Mouse (Mus musculus) induced T-regulatory cell, adult 2 months (primary cell): Measurements from ENCODE around the gene Faf2.

Source experiments
- DNase-seq: peaks from one replicate; pipeline ENCODE4 v3.0.0-alpha.2; 2012; ENCODE audit warnings: low read depth

The Faf2 gene

DNA sequence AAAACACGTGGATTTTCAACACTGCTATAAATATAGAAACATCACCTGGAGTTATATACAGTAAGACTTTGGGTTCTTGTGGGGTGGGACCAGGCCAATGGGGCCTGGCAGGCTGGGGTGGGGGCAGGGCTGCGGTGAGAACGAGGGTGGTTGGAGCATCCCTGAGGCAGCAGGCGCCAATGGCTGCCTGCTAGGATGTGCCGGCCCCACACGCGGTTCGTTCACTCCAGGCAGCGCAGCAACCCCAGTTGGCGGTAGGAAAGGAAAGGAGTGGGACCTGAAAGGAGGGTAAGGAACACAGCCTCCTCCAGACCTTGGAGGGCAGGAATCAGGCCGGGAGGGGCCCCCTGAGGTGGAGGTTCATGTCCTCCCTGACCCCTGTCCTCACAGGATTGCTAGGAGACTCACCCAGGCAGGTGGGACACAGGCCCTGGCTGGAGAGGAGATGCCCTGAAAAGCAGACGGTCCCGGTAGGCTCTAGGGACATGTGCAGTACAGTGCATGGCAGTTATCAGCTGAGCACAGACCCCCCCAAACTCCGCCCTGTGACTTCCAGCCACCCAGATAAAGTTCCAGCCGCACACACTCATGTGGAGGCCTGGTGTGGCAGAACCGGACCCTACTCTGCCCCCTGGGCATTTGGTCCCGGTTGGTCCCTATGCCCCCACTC is 58.7 kb downstream of the Faf2 start:
- DNase-seq = no peak

- DNase-seq = no peak
Measured at GRCm38 (mm10) chr13:54681291-54681690, 59.7 kb downstream of the Faf2 start.

GRCm38 (mm10) chr13:54683301-54683700 is 61.7 kb downstream of the Faf2 start:
- DNase-seq = no peak

DNA sequence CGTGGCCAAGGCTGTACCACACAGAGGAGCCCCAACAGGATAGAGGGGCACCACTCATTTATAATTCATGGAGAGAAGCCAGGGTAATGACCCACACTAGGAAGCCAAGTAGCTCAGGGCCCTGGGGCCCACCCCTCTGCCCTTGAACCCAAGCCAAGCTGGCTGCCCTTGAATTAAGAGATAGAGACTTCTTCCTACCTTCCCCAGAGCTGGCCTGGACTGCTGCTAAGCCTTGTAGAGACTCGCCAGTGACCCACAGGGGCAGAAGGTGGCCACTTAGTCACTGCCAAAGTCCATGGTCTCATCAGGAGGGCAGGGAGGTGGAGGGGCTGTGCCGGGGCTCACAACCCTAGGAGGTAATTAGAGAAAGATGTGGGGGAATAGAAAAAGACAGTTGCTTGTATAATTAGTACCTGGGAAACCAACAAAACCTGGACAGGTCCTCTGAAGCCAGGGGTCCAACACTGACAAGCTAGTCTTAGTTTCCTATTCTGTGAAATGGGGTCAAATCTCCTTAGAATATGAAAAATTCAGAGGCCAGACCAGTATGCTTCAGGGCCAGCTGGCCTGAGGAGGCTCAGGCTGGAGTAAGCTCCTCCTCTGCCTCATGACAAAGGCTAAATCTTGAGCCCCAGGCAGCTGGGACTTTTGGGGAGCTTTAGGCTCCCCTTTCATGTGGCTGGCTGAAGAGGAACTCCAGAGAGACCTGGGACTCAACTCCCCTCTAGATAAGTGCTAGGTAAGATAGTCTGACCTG is 62.7 kb downstream of the Faf2 start:
- DNase-seq = no peak

DNA sequence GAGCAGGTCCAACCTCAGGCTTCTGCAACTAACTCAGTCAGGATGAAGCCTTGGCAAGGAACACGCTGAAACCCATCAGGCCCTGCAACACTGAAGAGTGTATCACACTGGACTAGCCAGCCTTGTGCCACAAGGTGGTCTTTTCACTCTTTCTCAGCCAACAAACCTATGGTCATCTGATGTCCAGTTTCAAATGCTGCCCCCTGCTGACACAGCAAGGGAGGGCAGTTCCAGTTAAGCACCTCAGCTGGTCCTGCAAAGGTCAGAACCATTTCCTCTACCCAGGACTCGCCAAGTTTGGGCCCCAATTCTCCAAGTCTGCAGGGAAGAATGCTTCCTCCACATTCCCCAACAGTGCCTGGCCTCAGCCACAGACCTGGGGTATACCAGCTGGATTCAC is 63.6 kb downstream of the Faf2 start:
- DNase-seq = peak; percentile 30

DNA sequence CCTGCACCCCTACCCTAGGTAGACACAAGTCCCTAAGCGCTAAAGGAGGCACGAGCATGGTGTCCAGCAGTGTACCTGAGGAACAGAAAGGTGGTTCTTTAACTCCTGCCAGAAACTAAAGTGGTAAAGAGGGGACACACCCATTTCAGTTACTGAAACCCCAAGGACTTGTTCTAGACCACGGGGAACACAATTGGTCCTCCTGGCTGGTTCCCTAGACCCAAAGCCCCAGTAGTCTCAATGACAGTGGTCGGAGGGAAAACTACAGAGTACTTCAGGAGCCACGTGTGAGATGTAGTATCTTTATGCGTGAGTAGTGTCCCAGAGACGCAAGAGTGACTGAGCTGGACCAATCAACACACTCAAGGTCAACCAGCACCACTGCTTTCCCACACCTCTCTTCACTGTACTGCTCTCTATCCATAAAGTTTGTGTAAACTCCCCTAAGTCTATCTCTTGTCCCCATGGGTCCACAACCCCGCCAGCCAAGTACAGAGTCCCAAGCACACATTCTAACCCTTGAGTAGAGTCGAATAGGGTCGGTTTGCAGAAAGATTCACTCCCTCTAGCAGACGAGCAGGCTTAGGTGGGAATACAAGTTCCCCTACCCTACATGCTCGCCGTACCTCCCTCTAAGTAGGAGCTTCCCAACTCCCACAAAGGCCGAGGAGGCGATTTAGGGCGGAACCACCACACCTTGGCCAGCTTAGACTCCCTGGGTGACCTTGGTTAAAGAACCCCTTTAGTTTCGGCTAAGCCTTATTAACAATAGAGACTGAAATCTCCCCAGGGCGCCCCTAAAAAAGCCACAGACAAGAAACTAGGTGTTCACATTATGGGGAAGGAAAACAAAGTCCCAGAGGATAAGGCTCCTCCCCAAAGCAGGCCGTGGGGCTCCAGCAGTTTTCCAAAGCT is 64.8 kb downstream of the Faf2 start:
- DNase-seq = peak; percentile 35

- DNase-seq = peak; percentile 93
Measured at GRCm38 (mm10) chr13:54687096-54687495, 65.5 kb downstream of the Faf2 start.

- peak; percentile 99 for DNase-seq
Measured at GRCm38 (mm10) chr13:54687575-54688424, 66.2 kb downstream of the Faf2 start.

GRCm38 (mm10) chr13:54690151-54690740 is 68.7 kb downstream of the Faf2 start:
- DNase-seq = no peak

- DNase-seq = peak; percentile 66
Measured at GRCm38 (mm10) chr13:54691737-54692136, 70.2 kb downstream of the Faf2 start.

GRCm38 (mm10) chr13:54692711-54693557 is 71.3 kb downstream of the Faf2 start:
- peak; percentile 64 for DNase-seq

- peak; percentile 99 for DNase-seq
Measured at GRCm38 (mm10) chr13:54693558-54694347, 72.2 kb downstream of the Faf2 start, which contains the start of gene Rnf44. TSS of gene Rnf44 (minus strand) at chr13:54693907.

GRCm38 (mm10) chr13:54694348-54695060 is 72.9 kb downstream of the Faf2 start:
- DNase-seq = no peak

- DNase-seq = no peak
Measured at GRCm38 (mm10) chr13:54695479-54696230, 74.1 kb downstream of the Faf2 start.

- DNase-seq = no peak
Measured at GRCm38 (mm10) chr13:54701243-54701642, 79.7 kb downstream of the Faf2 start, which contains the start of gene Cdhr2. TSS of gene Cdhr2 (plus strand) at chr13:54701461.

DNA sequence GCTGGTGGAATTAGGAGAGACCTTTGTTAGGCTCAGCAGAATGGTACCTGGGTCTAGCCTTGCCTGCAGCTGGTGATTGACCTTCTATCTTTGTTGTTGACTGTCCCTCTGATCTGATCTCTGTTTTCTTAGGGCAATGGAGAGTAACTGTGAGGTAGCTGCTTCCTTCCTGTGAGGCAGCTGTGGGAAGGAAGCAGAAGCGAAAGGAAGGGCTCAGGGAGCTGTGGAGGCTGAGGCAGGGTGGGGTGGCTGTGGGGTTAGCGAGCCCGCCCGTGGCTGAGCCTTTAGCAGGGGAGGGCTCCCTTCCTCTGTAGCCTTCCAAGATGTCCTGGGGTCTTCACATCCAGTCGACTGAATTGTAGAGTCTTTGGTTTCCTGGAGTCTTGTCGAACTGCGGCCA is 80.9 kb downstream of the Faf2 start:
- DNase-seq = no peak

DNA sequence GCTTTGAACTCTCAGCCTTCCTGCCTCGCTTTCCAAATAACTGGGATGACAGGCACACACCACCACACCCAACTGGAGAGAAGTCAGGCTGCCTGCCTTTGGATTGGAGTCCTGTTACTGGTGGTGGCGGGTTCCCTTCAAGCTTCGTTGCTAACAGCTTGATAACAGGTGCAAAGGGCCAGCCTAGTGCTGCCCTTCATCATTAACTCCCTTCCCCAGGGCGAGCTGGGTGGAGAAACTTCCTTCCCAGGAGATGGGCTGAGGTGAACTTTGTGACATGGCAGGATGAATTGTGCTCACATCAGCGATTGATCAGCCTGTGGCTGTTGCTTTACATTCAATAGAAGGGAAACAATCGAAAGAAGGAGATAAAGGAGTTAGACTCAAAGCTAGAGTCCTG is 83.3 kb downstream of the Faf2 start:
- DNase-seq = no peak

DNA sequence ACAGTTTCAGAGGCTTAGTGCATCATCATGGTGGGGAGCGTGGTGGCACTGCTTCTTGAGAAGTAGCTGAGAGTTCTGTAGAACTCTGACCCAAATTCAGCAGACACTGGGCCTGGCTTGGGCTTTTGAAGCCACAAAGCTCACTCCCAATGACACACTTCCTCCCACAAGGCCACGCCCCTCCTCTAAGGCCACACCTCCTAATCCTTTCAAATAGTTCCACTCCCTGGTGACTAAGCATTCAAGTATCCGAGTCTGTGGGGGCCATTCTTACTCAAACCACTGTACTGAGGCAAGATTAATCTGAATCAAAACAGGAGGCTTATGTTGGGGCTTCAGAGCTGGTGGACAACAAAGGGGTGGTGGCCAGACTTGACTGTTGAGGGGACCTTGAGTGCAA is 89.3 kb downstream of the Faf2 start:
- DNase-seq = no peak
